Comparison of ENCODE assay signal across 22 mouse cellular contexts in the genomic region with DNA sequence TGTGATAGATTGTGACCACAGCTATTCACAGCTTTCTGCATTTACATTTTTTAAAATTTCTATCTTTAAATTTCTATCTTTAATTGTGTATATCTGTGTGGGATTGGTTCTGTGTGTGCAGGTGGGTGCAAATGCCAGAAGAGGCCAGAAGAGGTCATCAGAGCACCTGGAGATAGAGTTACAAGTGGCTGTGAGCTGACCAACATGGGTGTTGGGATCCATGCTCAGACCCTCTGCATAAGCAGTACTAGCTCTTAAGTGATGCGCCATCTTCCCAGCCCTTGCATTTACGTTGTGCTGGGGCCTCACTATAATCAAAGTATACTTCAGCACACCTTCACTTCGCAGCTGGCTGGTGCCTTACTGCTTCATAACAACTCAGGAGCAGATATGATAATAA.
A peak's percentile ranks its signal among the peaks of the same experiment; 100 is the strongest.
DNase-seq lines count a peak whose midpoint lies in the region; ATAC-seq and TF ChIP-seq lines count a peak whose summit lies in the region.
"Had no signal": no experiment of that assay in that cellular context is flagged by ENCODE, and none has a peak within 500 bp of the region (broad histone marks: within the 10 kb centered on the region; RNA-seq: fewer than 3 reads in every experiment).

No protein-coding gene starts in this region.

- WGBS in heart, adult 2 months: 94% methylated on average over 3 of the region's 3 CpGs

- no peak overlapping the region for H3K4me3 ChIP-seq in heart, adult 2 months
- no peak overlapping the region for H3K4me3 ChIP-seq in left cerebral cortex, adult 2 months
- H3K4me3 ChIP-seq in E14TG2a.4 (replicated peaks; ENCODE audit: low read length): no peak overlapping the region
- H3K4me3 ChIP-seq: embryonic facial prominence, embryonic 10.5 days; forebrain, embryonic 15.5 days; hindbrain, embryonic 13.5 days; liver, embryonic 13.5 days; midbrain, embryonic 12.5 days had no signal

- no peak overlapping the region for H3K9ac ChIP-seq in heart, adult 2 months (ENCODE audit: low read depth, low read length)
- H3K9ac ChIP-seq: forebrain, embryonic 15.5 days; hindbrain, embryonic 13.5 days; liver, embryonic 13.5 days; lung, embryonic 14.5 days; midbrain, embryonic 12.5 days had no signal

- TF ChIP-seq CTCF in heart, adult 2 months (IDR thresholded peaks at IDR 0.05): peak; percentile 35; the same call in 1 of the 2 replicates
- peak; percentile 1; the same call in 1 of the 2 replicates for TF ChIP-seq CTCF in left cerebral cortex, adult 2 months (IDR thresholded peaks at IDR 0.05)
- TF ChIP-seq CTCF in E14TG2a.4 (conservative IDR thresholded peaks at IDR 0.05; ENCODE audit: low read length): peak; percentile 42

- intact Hi-C loops in heart, adult 2 months (cut with DNase I): loop anchor here (5.0 to 10.0 kb wide), 2 partner anchors 137 to 141 kb away; partner anchors contain the start of gene Lpar1
- intact Hi-C loops in heart, postnatal 25 days (cut with DNase I): loop anchor here (5.0 kb wide), 1 partner anchor 137 kb away; the partner anchor contains the start of gene Lpar1
- intact Hi-C loops in left cerebral cortex, adult 2 months (cut with DNase I): no loop called here

- no peak for DNase-seq in heart, adult 2 months
- DNase-seq in heart, postnatal 25 days (ENCODE audit: low spot score): no peak
- no peak for DNase-seq in left cerebral cortex, adult 2 months (ENCODE audit: extremely low spot score in 1 of 2, low spot score in 2 of 2)
- no peak for DNase-seq in left cerebral cortex, adult 11 months (ENCODE audit: low spot score)
- DNase-seq in R1 (ENCODE audit: low read depth, low spot score): peak; percentile 54
- DNase-seq in urinary bladder, postnatal 36 days (ENCODE audit: low spot score in 2 of 2): no peak
- DNase-seq: cerebellum, adult 11-12 months; cerebellum, postnatal 10 days; gastrocnemius, postnatal 14 days; heart, adult 11 months; heart, postnatal 36 days; liver, embryonic 13.5 days; lung, embryonic 14.5 days; right cerebral cortex, postnatal 14 days; spleen, adult 18-20 months had no signal

- H3K9me3 ChIP-seq in E14TG2a.4 (ENCODE audit: low read length): no peaks in the 10 kb centered on the region
- H3K9me3 ChIP-seq: embryonic facial prominence, embryonic 10.5 days; forebrain, embryonic 15.5 days; hindbrain, embryonic 13.5 days; liver, embryonic 13.5 days; midbrain, embryonic 12.5 days had no signal

- no peak for TF ChIP-seq EP300 in heart, adult 2 months (IDR thresholded peaks at IDR 0.05; ENCODE audit: insufficient read depth, low read depth, low read length)

- no peaks in the 10 kb centered on the region; the same call in 1 of the 2 replicates for H3K4me1 ChIP-seq in heart, adult 2 months (ENCODE audit: control insufficient read depth, insufficient read depth, low read length)
- no peaks in the 10 kb centered on the region for H3K4me1 ChIP-seq in E14TG2a.4 (replicated peaks; ENCODE audit: low read depth, low read length)
- H3K4me1 ChIP-seq: hindbrain, embryonic 13.5 days; liver, embryonic 13.5 days; midbrain, embryonic 12.5 days had no signal

- ATAC-seq in inflammation-experienced regulatory T-cells, adult 6 months: no peak
- ATAC-seq: forebrain, embryonic 15.5 days had no signal

- no peaks in the 10 kb centered on the region for H3K79me2 ChIP-seq in heart, adult 2 months (replicated peaks; ENCODE audit: control insufficient read depth, insufficient read depth, low read length)

- no peaks in the 10 kb centered on the region for H3K36me3 ChIP-seq in heart, adult 2 months (ENCODE audit: control insufficient read depth, insufficient read depth, low read length)
- H3K36me3 ChIP-seq in E14TG2a.4 (ENCODE audit: insufficient read depth, low read length): no peaks in the 10 kb centered on the region
- H3K36me3 ChIP-seq: embryonic facial prominence, embryonic 10.5 days; forebrain, embryonic 15.5 days; hindbrain, embryonic 13.5 days; liver, embryonic 13.5 days; midbrain, embryonic 12.5 days had no signal

- TF ChIP-seq POLR2A in heart, adult 2 months (IDR thresholded peaks at IDR 0.05; ENCODE audit: insufficient read depth, low read depth, low read length): no peak

- H3K27ac ChIP-seq in heart, adult 2 months: no peak overlapping the region
- H3K27ac ChIP-seq in left cerebral cortex, adult 2 months: no peak overlapping the region
- H3K27ac ChIP-seq: embryonic facial prominence, embryonic 10.5 days; forebrain, embryonic 15.5 days; hindbrain, embryonic 13.5 days; liver, embryonic 13.5 days; macrophage; midbrain, embryonic 12.5 days had no signal

- H3K27me3 ChIP-seq in heart, adult 2 months (ENCODE audit: control insufficient read depth, insufficient read depth, low read length): no peaks in the 10 kb centered on the region
- peaks cover 4% of the 10 kb centered on the region; the same call in 1 of the 2 replicates for H3K27me3 ChIP-seq in E14TG2a.4 (ENCODE audit: insufficient read depth, low read length)
- H3K27me3 ChIP-seq: forebrain, embryonic 15.5 days; hindbrain, embryonic 13.5 days; liver, embryonic 13.5 days; midbrain, embryonic 12.5 days had no signal
